Comparison of ENCODE assay signal across 24 mouse cellular contexts in the genomic region with DNA sequence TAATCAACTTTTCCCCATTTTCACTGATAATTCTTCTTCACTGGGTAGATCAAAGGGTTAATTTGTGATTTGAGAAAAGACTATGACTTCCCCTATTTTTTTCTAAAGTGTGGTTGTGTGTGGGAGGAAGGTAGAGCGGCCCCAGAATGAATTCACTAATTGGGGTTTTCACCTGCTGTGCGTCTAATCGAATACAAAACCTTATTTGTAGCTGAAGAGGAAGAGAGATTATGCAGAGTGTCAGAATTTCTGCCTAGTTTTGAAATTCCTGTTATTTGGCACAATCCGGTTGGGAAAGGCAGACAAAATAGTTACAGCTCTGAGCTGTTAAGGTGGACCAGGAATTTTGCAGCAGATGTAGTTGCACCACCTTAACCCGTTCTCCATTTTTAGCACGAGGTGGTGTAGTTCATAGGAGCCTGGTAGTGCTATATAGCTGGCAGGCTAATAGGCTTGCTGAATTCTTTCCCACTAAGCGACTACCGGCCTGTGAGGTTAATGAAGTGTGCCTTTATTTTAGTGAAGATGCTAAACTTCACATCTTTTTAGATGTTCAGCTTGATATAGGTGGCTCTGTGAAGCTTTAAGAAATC.
A peak's percentile ranks its signal among the peaks of the same experiment; 100 is the strongest.
DNase-seq lines count a peak whose midpoint lies in the region; ATAC-seq and TF ChIP-seq lines count a peak whose summit lies in the region.
"Had no signal": no experiment of that assay in that cellular context is flagged by ENCODE, and none has a peak within 500 bp of the region (broad histone marks: within the 10 kb centered on the region; RNA-seq: fewer than 3 reads in every experiment).

No protein-coding gene starts in this region.

- no peak overlapping the region for H3K27ac ChIP-seq in forebrain, embryonic 12.5 days
- no peak overlapping the region for H3K27ac ChIP-seq in forebrain, postnatal 0 days (ENCODE audit: low read depth, low read length)
- no peak overlapping the region for H3K27ac ChIP-seq in hindbrain, embryonic 10.5 days
- H3K27ac ChIP-seq: heart, embryonic 13.5 days; hindbrain, embryonic 13.5 days; intestine, embryonic 15.5 days; limb, embryonic 13.5 days; liver, embryonic 14.5 days; midbrain, embryonic 13.5 days had no signal

- no peaks in the 10 kb centered on the region for H3K36me3 ChIP-seq in forebrain, embryonic 12.5 days (replicated peaks)
- no peaks in the 10 kb centered on the region for H3K36me3 ChIP-seq in forebrain, postnatal 0 days (ENCODE audit: insufficient read depth)
- H3K36me3 ChIP-seq in splenic B cell, adult 2 months (ENCODE audit: control insufficient read depth, insufficient read depth, low read length, poor library complexity, severe bottlenecking) = no peaks in the 10 kb centered on the region
- no peaks in the 10 kb centered on the region for H3K36me3 ChIP-seq in hindbrain, embryonic 10.5 days
- H3K36me3 ChIP-seq: heart, embryonic 13.5 days; hindbrain, embryonic 13.5 days; intestine, embryonic 15.5 days; limb, embryonic 13.5 days; midbrain, embryonic 13.5 days had no signal

- TF ChIP-seq CTCF in forebrain, postnatal 0 days (IDR thresholded peaks at IDR 0.05; ENCODE audit: low read depth) = no peak

- H3K4me2 ChIP-seq in forebrain, embryonic 12.5 days = no peak overlapping the region
- no peak overlapping the region for H3K4me2 ChIP-seq in forebrain, postnatal 0 days (ENCODE audit: low read depth)
- H3K4me2 ChIP-seq: heart, embryonic 13.5 days; hindbrain, embryonic 13.5 days; intestine, embryonic 15.5 days; limb, embryonic 13.5 days; lung, embryonic 14.5 days; midbrain, embryonic 13.5 days had no signal

- no peaks in the 10 kb centered on the region; the same call in 1 of the 2 replicates for H3K27me3 ChIP-seq in forebrain, embryonic 12.5 days
- no peaks in the 10 kb centered on the region for H3K27me3 ChIP-seq in forebrain, postnatal 0 days (ENCODE audit: insufficient read depth, low read length)
- no peaks in the 10 kb centered on the region for H3K27me3 ChIP-seq in splenic B cell, adult 2 months (ENCODE audit: control insufficient read depth, insufficient read depth, low read length, poor library complexity, severe bottlenecking)
- peaks cover 3% of the 10 kb centered on the region for H3K27me3 ChIP-seq in hindbrain, embryonic 10.5 days (ENCODE audit: insufficient read depth, poor library complexity, severe bottlenecking)
- H3K27me3 ChIP-seq: heart, embryonic 13.5 days; hindbrain, embryonic 13.5 days; intestine, embryonic 15.5 days; limb, embryonic 13.5 days; midbrain, embryonic 13.5 days had no signal

- no peaks in the 10 kb centered on the region for H3K4me1 ChIP-seq in forebrain, embryonic 12.5 days
- H3K4me1 ChIP-seq in forebrain, postnatal 0 days (ENCODE audit: insufficient read depth) = no peaks in the 10 kb centered on the region
- H3K4me1 ChIP-seq in hindbrain, embryonic 10.5 days (replicated peaks) = no peaks in the 10 kb centered on the region
- H3K4me1 ChIP-seq: heart, embryonic 13.5 days; hindbrain, embryonic 13.5 days; intestine, embryonic 15.5 days; limb, embryonic 13.5 days; megakaryocyte, embryonic 14.5 days; midbrain, embryonic 13.5 days had no signal

- 28% methylated on average over 8 of the region's 8 CpGs for WGBS in forebrain, embryonic 12.5 days
- WGBS in forebrain, postnatal 0 days = 35% methylated on average over 8 of the region's 8 CpGs
- WGBS in hindbrain, embryonic 10.5 days = 50% methylated on average over 8 of the region's 8 CpGs

- no peak for DNase-seq in forebrain, postnatal 0 days
- DNase-seq in splenic B cell, adult 2 months (ENCODE audit: low read depth, low spot score) = peak; percentile 4
- DNase-seq in layer of hippocampus, adult 11-12 months (ENCODE audit: low spot score) = no peak
- DNase-seq in hindbrain, embryonic 10.5 days (ENCODE audit: low spot score) = no peak
- DNase-seq: adrenal gland, postnatal 25 days; B cell, adult 2 months; cerebellum, adult 9-11 months; gastrocnemius, postnatal 25 days; heart, adult 18-20 months; heart, postnatal 14 days; kidney, postnatal 25 days; lung, embryonic 14.5 days; right cerebral cortex, postnatal 14 days; spleen, adult 18-20 months had no signal

- H3K9me3 ChIP-seq in forebrain, embryonic 12.5 days = no peaks in the 10 kb centered on the region
- no peaks in the 10 kb centered on the region for H3K9me3 ChIP-seq in forebrain, postnatal 0 days (ENCODE audit: low read length)
- no peaks in the 10 kb centered on the region for H3K9me3 ChIP-seq in hindbrain, embryonic 10.5 days
- H3K9me3 ChIP-seq: heart, embryonic 13.5 days; hindbrain, embryonic 13.5 days; intestine, embryonic 15.5 days; limb, embryonic 13.5 days; megakaryocyte, embryonic 14.5 days; midbrain, embryonic 13.5 days had no signal

- no peak overlapping the region for H3K4me3 ChIP-seq in forebrain, embryonic 12.5 days (replicated peaks)
- H3K4me3 ChIP-seq in forebrain, postnatal 0 days (ENCODE audit: low read depth, low read length) = no peak overlapping the region
- no peak overlapping the region for H3K4me3 ChIP-seq in hindbrain, embryonic 10.5 days
- H3K4me3 ChIP-seq: heart, embryonic 13.5 days; hindbrain, embryonic 13.5 days; intestine, embryonic 15.5 days; limb, embryonic 13.5 days; megakaryocyte, embryonic 14.5 days; midbrain, embryonic 13.5 days had no signal

- peak; percentile 57; the same call in 1 of the 2 replicates for ATAC-seq in forebrain, embryonic 12.5 days (ENCODE audit: low FRiP score)
- no peak for ATAC-seq in forebrain, postnatal 0 days
- peak; percentile 76 for ATAC-seq in CD4-positive, CD25-positive, alpha-beta regulatory T cell, adult 4 months
- 0 out of 2 replicates have a peak, but pooled peaks have one; percentile 36 for ATAC-seq in common myeloid progenitor, adult 5-6 weeks (replicated peaks; ENCODE audit: low read depth, poor library complexity, severe bottlenecking)
- ATAC-seq: intestine, embryonic 15.5 days; midbrain, embryonic 13.5 days had no signal

- H3K9ac ChIP-seq in forebrain, embryonic 12.5 days = no peak overlapping the region
- no peak overlapping the region for H3K9ac ChIP-seq in forebrain, postnatal 0 days
- H3K9ac ChIP-seq: heart, embryonic 13.5 days; hindbrain, embryonic 13.5 days; intestine, embryonic 15.5 days; limb, embryonic 13.5 days; liver, embryonic 14.5 days; lung, embryonic 14.5 days; midbrain, embryonic 13.5 days had no signal
